Comparison of ENCODE assay signal across 19 mouse cellular contexts in genomic region chr9:97827689-97828088, GRCm38 (mm10).
DNase-seq lines count a peak whose midpoint lies in the region; ATAC-seq and TF ChIP-seq lines count a peak whose summit lies in the region.
"Had no signal": no experiment of that assay in that cellular context is flagged by ENCODE, and none has a peak within 500 bp of the region (broad histone marks: within the 10 kb centered on the region; RNA-seq: fewer than 3 reads in every experiment).

No protein-coding gene starts in this region.

- H3K4me3 ChIP-seq in forebrain, postnatal 0 days (ENCODE audit: low read depth, low read length) = no peak overlapping the region
- H3K4me3 ChIP-seq in neural tube, embryonic 15.5 days (replicated peaks) = no peak overlapping the region
- H3K4me3 ChIP-seq: embryonic facial prominence, embryonic 15.5 days; heart, embryonic 12.5 days; limb, embryonic 10.5 days; liver, embryonic 13.5 days; megakaryocyte, embryonic 14.5 days had no signal

- peak; percentile 23 to 50 for DNase-seq in cerebellum, postnatal 10 days
- DNase-seq in cerebellum, adult 11 months = no peak
- peak; percentile 42 for DNase-seq in left cerebral cortex, postnatal 4 days
- no peak for DNase-seq in left cerebral cortex, postnatal 36 days (ENCODE audit: low spot score in 2 of 2)
- DNase-seq in forebrain, postnatal 0 days = peak; percentile 42
- DNase-seq in adrenal gland, postnatal 36 days = no peak
- DNase-seq: cerebellum, adult 11-12 months; gastrocnemius, postnatal 14 days; heart, postnatal 36 days; kidney, postnatal 10 days; liver, embryonic 13.5 days had no signal

- intact Hi-C loops in left cerebral cortex, postnatal 4 days (cut with DNase I) = no loop called here
- intact Hi-C loops in left cerebral cortex, postnatal 36 days (cut with DNase I) = no loop called here

- H3K4me2 ChIP-seq in forebrain, postnatal 0 days (ENCODE audit: low read depth) = no peak overlapping the region
- H3K4me2 ChIP-seq in neural tube, embryonic 15.5 days = no peak overlapping the region
- H3K4me2 ChIP-seq: embryonic facial prominence, embryonic 15.5 days; heart, embryonic 12.5 days; liver, embryonic 13.5 days had no signal

- no peaks in the 10 kb centered on the region for H3K9me3 ChIP-seq in forebrain, postnatal 0 days (ENCODE audit: low read length)
- H3K9me3 ChIP-seq in neural tube, embryonic 15.5 days (replicated peaks) = no peaks in the 10 kb centered on the region
- H3K9me3 ChIP-seq: embryonic facial prominence, embryonic 15.5 days; heart, embryonic 12.5 days; limb, embryonic 10.5 days; liver, embryonic 13.5 days had no signal

- H3K36me3 ChIP-seq in forebrain, postnatal 0 days (ENCODE audit: insufficient read depth) = no peaks in the 10 kb centered on the region
- no peaks in the 10 kb centered on the region for H3K36me3 ChIP-seq in neural tube, embryonic 15.5 days
- H3K36me3 ChIP-seq: embryonic facial prominence, embryonic 15.5 days; heart, embryonic 12.5 days; limb, embryonic 10.5 days; liver, embryonic 13.5 days had no signal

- H3K4me1 ChIP-seq in forebrain, postnatal 0 days (ENCODE audit: insufficient read depth) = peaks cover 10% of the 10 kb centered on the region
- peaks cover 14% of the 10 kb centered on the region; the same call in 1 of the 2 replicates for H3K4me1 ChIP-seq in neural tube, embryonic 15.5 days
- H3K4me1 ChIP-seq: embryonic facial prominence, embryonic 15.5 days; limb, embryonic 10.5 days; liver, embryonic 13.5 days; megakaryocyte, embryonic 14.5 days had no signal

- no peak overlapping the region for H3K9ac ChIP-seq in forebrain, postnatal 0 days
- no peak overlapping the region for H3K9ac ChIP-seq in neural tube, embryonic 15.5 days (replicated peaks)
- H3K9ac ChIP-seq: embryonic facial prominence, embryonic 15.5 days; heart, embryonic 12.5 days; liver, embryonic 13.5 days had no signal

- peak; percentile 64 for ATAC-seq in forebrain, postnatal 0 days
- peak; percentile 71 for ATAC-seq in neural tube, embryonic 15.5 days (ENCODE audit: low FRiP score)
- ATAC-seq in monocyte, adult 5-6 weeks (replicated peaks; ENCODE audit: insufficient number of reproducible peaks, low FRiP score, low TSS enrichment, poor library complexity, severe bottlenecking) = no peak
- ATAC-seq: intestine, embryonic 16.5 days; lung, postnatal 0 days had no signal

- no peaks in the 10 kb centered on the region for H3K27me3 ChIP-seq in forebrain, postnatal 0 days (ENCODE audit: insufficient read depth, low read length)
- H3K27me3 ChIP-seq in neural tube, embryonic 15.5 days (replicated peaks) = no peaks in the 10 kb centered on the region
- H3K27me3 ChIP-seq: embryonic facial prominence, embryonic 15.5 days; heart, embryonic 12.5 days; liver, embryonic 13.5 days; megakaryocyte, embryonic 14.5 days had no signal

- no peak overlapping the region for H3K27ac ChIP-seq in forebrain, postnatal 0 days (ENCODE audit: low read depth, low read length)
- no peak overlapping the region for H3K27ac ChIP-seq in neural tube, embryonic 15.5 days (replicated peaks)
- H3K27ac ChIP-seq: embryonic facial prominence, embryonic 15.5 days; limb, embryonic 10.5 days; liver, embryonic 13.5 days had no signal

- WGBS in forebrain, postnatal 0 days = 51% methylated on average over 10 of the region's 10 CpGs
- 42% methylated on average over 10 of the region's 10 CpGs for WGBS in neural tube, embryonic 15.5 days

- no peak for TF ChIP-seq CTCF in forebrain, postnatal 0 days (IDR thresholded peaks at IDR 0.05; ENCODE audit: low read depth)

Comparison
In these comparisons a context has a peak if more than half of its experiments do, and no peak if none do; other contexts are left out.
1. DNase-seq: peak in cerebellum, postnatal 10 days (2 of 2), left cerebral cortex, postnatal 4 days (single experiment) and forebrain, postnatal 0 days (single experiment); none in cerebellum, adult 11 months (single experiment), left cerebral cortex, postnatal 36 days (0 of 2) and adrenal gland, postnatal 36 days (0 of 2).